Comparison of ENCODE assay signal across 32 mouse cellular contexts in genomic region chr6:98311659-98312058, GRCm38 (mm10). TPM values are rescaled to one million over a fixed set of nuclear protein-coding genes. Genes with fewer than 3 reads are reported as not detected.
DNase-seq lines count a peak whose midpoint lies in the region; ATAC-seq and TF ChIP-seq lines count a peak whose summit lies in the region.
"Had no signal": no experiment of that assay in that cellular context is flagged by ENCODE, and none has a peak within 500 bp of the region (broad histone marks: within the 10 kb centered on the region; RNA-seq: fewer than 3 reads in every experiment).

No protein-coding gene starts in this region.

- peaks cover 7% of the 10 kb centered on the region for H3K4me1 ChIP-seq in embryonic fibroblast, embryonic 13.5 days (ENCODE audit: control insufficient read depth, insufficient read depth, low read length)
- H3K4me1 ChIP-seq in intestine, postnatal 0 days (replicated peaks; ENCODE audit: control insufficient read depth, insufficient read depth, low read length) = 0 out of 2 replicates have a peak, but pooled peaks cover 2% of the 10 kb centered on the region
- H3K4me1 ChIP-seq: heart, embryonic 10.5 days; heart, embryonic 13.5 days had no signal

- no peaks in the 10 kb centered on the region for H3K9me3 ChIP-seq in intestine, postnatal 0 days (ENCODE audit: control insufficient read depth)
- H3K9me3 ChIP-seq: heart, embryonic 10.5 days; heart, embryonic 13.5 days had no signal

- no peak for TF ChIP-seq CTCF in gastrocnemius, adult 2 months (IDR thresholded peaks at IDR 0.05)
- TF ChIP-seq CTCF in embryonic fibroblast, embryonic 13.5 days (IDR thresholded peaks at IDR 0.05; ENCODE audit: borderline replicate concordance, insufficient read depth, low read length) = no peak
- TF ChIP-seq CTCF in intestine, postnatal 0 days (IDR thresholded peaks at IDR 0.05; ENCODE audit: low read depth) = no peak

- no peak overlapping the region for H3K4me3 ChIP-seq in gastrocnemius, adult 2 months
- no peak overlapping the region for H3K4me3 ChIP-seq in embryonic fibroblast, embryonic 13.5 days (ENCODE audit: insufficient read depth, low read length)
- H3K4me3 ChIP-seq in intestine, postnatal 0 days (ENCODE audit: low read depth, low read length) = no peak overlapping the region
- H3K4me3 ChIP-seq: heart, adult 2 months; heart, embryonic 10.5 days; heart, embryonic 13.5 days had no signal

- no peak for DNase-seq in gastrocnemius, adult 2 months
- no peak for DNase-seq in gastrocnemius, postnatal 14 days
- no peak for DNase-seq in embryo, embryonic 9.5 days (ENCODE audit: extremely low spot score)
- no peak for DNase-seq in adrenal gland, postnatal 25 days
- DNase-seq: adrenal gland, adult 2 months; adrenal gland, postnatal 14 days; cerebellum, adult 11 months; cerebellum, adult 2 months; cerebellum, adult 9-11 months; cerebellum, postnatal 25 days; embryo, embryonic 11 days; gastrocnemius, postnatal 36 days; heart, adult 2 months; heart, postnatal 14 days; heart, postnatal 4 days; kidney, adult 18-20 months; kidney, adult 9 months had no signal

- intact Hi-C loops in gastrocnemius, adult 2 months (cut with DNase I) = no loop called here
- intact Hi-C loops in gastrocnemius, postnatal 14 days (cut with DNase I; ENCODE audit: low total_unique reads) = no loop called here

- H3K9ac ChIP-seq in intestine, postnatal 0 days (ENCODE audit: low read depth, low read length) = no peak overlapping the region
- H3K9ac ChIP-seq: heart, embryonic 13.5 days; hindbrain, embryonic 14.5 days had no signal

- H3K27ac ChIP-seq in gastrocnemius, adult 2 months = peak overlapping the region; percentile 72
- H3K27ac ChIP-seq in embryonic fibroblast, embryonic 13.5 days (ENCODE audit: insufficient read depth, low read length) = peak overlapping the region; percentile 97
- no peak overlapping the region for H3K27ac ChIP-seq in intestine, postnatal 0 days (ENCODE audit: low read depth, low read length)
- H3K27ac ChIP-seq: heart, adult 2 months; heart, embryonic 10.5 days; heart, embryonic 13.5 days; hindbrain, embryonic 14.5 days; hindbrain, postnatal 0 days had no signal

- H3K36me3 ChIP-seq in intestine, postnatal 0 days (ENCODE audit: control insufficient read depth, insufficient read depth) = no peaks in the 10 kb centered on the region
- H3K36me3 ChIP-seq: heart, embryonic 10.5 days; heart, embryonic 13.5 days had no signal

- no peaks in the 10 kb centered on the region for H3K27me3 ChIP-seq in intestine, postnatal 0 days (replicated peaks; ENCODE audit: control insufficient read depth, insufficient read depth, low read length)
- H3K27me3 ChIP-seq: heart, embryonic 13.5 days had no signal

- no peak overlapping the region for H3K4me2 ChIP-seq in intestine, postnatal 0 days (replicated peaks; ENCODE audit: low read depth)
- H3K4me2 ChIP-seq: heart, embryonic 13.5 days; hindbrain, embryonic 14.5 days had no signal

- peak; percentile 38; the same call in 1 of the 2 replicates for ATAC-seq in intestine, postnatal 0 days
- ATAC-seq: forebrain, embryonic 16.5 days; hindbrain, postnatal 0 days; inflammation-experienced regulatory T-cells, adult 6 months; Patski had no signal

- WGBS in intestine, postnatal 0 days = 26% methylated on average over 5 of the region's 5 CpGs

- no peak for TF ChIP-seq POLR2A in embryonic fibroblast, embryonic 13.5 days (IDR thresholded peaks at IDR 0.05; ENCODE audit: low read depth, low read length)

RNA-seq across cellular contexts. Expression of gene Gm765, which starts 30.9 kb away (rescaled TPM):
- total RNA-seq in gastrocnemius, adult 2 months (2021) = under 1 TPM; 0.10 to 0.22 TPM
- under 1 TPM in 1 of 2 experiments, not detected in 1; 0.18 TPM for total RNA-seq in gastrocnemius, postnatal 14 days (2021)
- 0.39 TPM in 1 of 2 replicates, not detected in the other for polyA plus RNA-seq in embryonic fibroblast, embryonic 13.5 days (2011; ENCODE audit: insufficient read length, low read depth, missing spikeins)
- not detected in 2 replicates for polyA plus RNA-seq in intestine, postnatal 0 days (2015; fragmentation: Nextera tagmentation; extraction: Ambion mirVana)
- total RNA-seq in adrenal gland, postnatal 25 days (2021) = not detected in 2 replicates
- total RNA-seq: adrenal gland, adult 2 months; ES-E14; granulocyte monocyte progenitor cell, adult 5-6 weeks; heart, postnatal 14 days; heart, postnatal 4 days; hindbrain, postnatal 0 days had no signal
- polyA plus RNA-seq: adrenal gland, adult 2 months; embryonic facial prominence, embryonic 11.5 days; forebrain, embryonic 11.5 days; forebrain, embryonic 16.5 days; heart, embryonic 10.5 days; heart, embryonic 13.5 days; heart, embryonic 16.5 days; hindbrain, embryonic 11.5 days; hindbrain, embryonic 14.5 days; Patski had no signal
